In genomic region chr6:37658021-37658650, GRCm38 (mm10) we compare ENCODE assay signal across 10 mouse cellular contexts.
DNase-seq lines count a peak whose midpoint lies in the region; ATAC-seq lines count a peak whose summit lies in the region.
"Had no signal": no experiment of that assay in that cellular context is flagged by ENCODE, and none has a peak within 500 bp of the region (broad histone marks: within the 10 kb centered on the region; RNA-seq: fewer than 3 reads in every experiment).

No protein-coding gene starts in this region.

- H3K9ac ChIP-seq in heart, embryonic 12.5 days, result no peak overlapping the region
- no peak overlapping the region for H3K9ac ChIP-seq in midbrain, embryonic 13.5 days (replicated peaks)

- DNase-seq in heart, adult 11 months, result peak; percentile 93
- DNase-seq in lung, postnatal 10 days, result peak; percentile 3
- no peak for DNase-seq in lung, postnatal 4 days
- peak; percentile 40 for DNase-seq in brain, adult 2 months (ENCODE audit: low read depth, low spot score)
- DNase-seq in urinary bladder, postnatal 10 days (ENCODE audit: low spot score), result no peak
- no peak for DNase-seq in frontal cortex, postnatal 36 days (ENCODE audit: low spot score in 2 of 2)
- DNase-seq: lung, postnatal 36 days; thymus, postnatal 36 days had no signal

- WGBS in heart, embryonic 12.5 days, result 66% methylated on average over 6 of the region's 6 CpGs
- WGBS in midbrain, embryonic 13.5 days, result 20% methylated on average over 6 of the region's 6 CpGs

- no peak overlapping the region for H3K27ac ChIP-seq in heart, embryonic 12.5 days (ENCODE audit: poor library complexity, severe bottlenecking)
- H3K27ac ChIP-seq in midbrain, embryonic 13.5 days, result no peak overlapping the region

- H3K36me3 ChIP-seq in heart, embryonic 12.5 days, result no peaks in the 10 kb centered on the region
- no peaks in the 10 kb centered on the region for H3K36me3 ChIP-seq in midbrain, embryonic 13.5 days

- peaks cover 5% of the 10 kb centered on the region; the same call in 1 of the 2 replicates for H3K4me1 ChIP-seq in heart, embryonic 12.5 days (replicated peaks)
- peaks cover 7% of the 10 kb centered on the region for H3K4me1 ChIP-seq in midbrain, embryonic 13.5 days (replicated peaks)

- no peaks in the 10 kb centered on the region for H3K9me3 ChIP-seq in heart, embryonic 12.5 days (replicated peaks)
- no peaks in the 10 kb centered on the region; the same call in 1 of the 2 replicates for H3K9me3 ChIP-seq in midbrain, embryonic 13.5 days

- no peak for ATAC-seq in heart, embryonic 12.5 days (ENCODE audit: insufficient number of reproducible peaks, low FRiP score)
- ATAC-seq in midbrain, embryonic 13.5 days, result peak; percentile 70

- no peak overlapping the region for H3K4me3 ChIP-seq in heart, embryonic 12.5 days
- H3K4me3 ChIP-seq in midbrain, embryonic 13.5 days (replicated peaks), result no peak overlapping the region

- no peaks in the 10 kb centered on the region for H3K27me3 ChIP-seq in heart, embryonic 12.5 days (replicated peaks)
- H3K27me3 ChIP-seq in midbrain, embryonic 13.5 days, result no peaks in the 10 kb centered on the region

- no peak overlapping the region for H3K4me2 ChIP-seq in heart, embryonic 12.5 days
- H3K4me2 ChIP-seq in midbrain, embryonic 13.5 days (replicated peaks), result no peak overlapping the region

Comparison
In these comparisons a context has a peak if more than half of its experiments do, and no peak if none do; other contexts are left out.
1. DNase-seq: peak in heart, adult 11 months (single experiment), lung, postnatal 10 days (single experiment) and brain, adult 2 months (single experiment); none in lung, postnatal 4 days (0 of 2), urinary bladder, postnatal 10 days (single experiment) and frontal cortex, postnatal 36 days (0 of 2).